Mouse (Mus musculus): Measurements from ENCODE around the gene Trp53.
"Not testable (repeated sequence)": the region's sequence is repeated elsewhere in the genome, so short reads cannot be mapped to it uniquely, and the experiment has no call there.

The Trp53 gene

DNA sequence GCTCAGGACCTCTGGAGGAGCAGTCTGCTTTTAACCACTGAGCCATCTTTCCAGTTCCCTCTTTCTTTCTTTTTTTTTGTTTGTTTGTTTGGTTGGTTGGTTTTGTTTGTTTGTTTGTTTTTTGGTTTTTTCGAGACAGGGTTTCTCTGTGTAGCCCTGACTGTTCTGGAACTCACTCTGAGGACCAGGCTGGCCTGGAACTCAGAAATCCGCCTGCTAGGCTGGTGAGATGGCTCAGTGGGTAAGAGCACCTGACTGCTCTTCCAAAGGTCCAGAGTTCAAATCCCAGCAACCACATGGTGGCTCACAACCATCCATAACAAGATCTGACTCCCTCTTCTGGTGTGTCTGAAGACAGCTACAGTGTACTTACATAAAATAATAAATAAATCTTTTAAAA, 44.2 kb downstream of the Trp53 start:
- DNase-seq (ENCODE audit: low spot score): not testable (repeated sequence)

DNA sequence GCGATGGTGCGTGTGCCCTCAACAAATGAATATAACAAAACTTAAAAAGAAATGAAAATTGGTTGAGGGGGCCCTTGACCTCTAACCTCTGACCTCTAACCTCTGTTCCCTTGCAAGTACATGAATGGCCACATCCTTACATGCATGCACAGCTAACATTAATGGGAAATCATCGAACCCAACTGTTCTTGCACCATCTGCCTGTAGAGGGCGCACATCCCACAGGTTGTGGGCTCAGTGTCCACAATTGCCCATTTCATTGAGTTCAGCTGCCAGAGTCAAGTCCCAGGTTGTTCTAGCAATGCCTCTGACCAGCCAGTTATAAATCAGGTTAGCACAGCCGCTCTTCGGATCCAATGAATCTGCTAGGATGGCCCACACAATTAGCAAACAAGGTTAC, 48.1 kb downstream of the Trp53 start:
- peak; percentile 83 for DNase-seq (ENCODE audit: low spot score)

DNA sequence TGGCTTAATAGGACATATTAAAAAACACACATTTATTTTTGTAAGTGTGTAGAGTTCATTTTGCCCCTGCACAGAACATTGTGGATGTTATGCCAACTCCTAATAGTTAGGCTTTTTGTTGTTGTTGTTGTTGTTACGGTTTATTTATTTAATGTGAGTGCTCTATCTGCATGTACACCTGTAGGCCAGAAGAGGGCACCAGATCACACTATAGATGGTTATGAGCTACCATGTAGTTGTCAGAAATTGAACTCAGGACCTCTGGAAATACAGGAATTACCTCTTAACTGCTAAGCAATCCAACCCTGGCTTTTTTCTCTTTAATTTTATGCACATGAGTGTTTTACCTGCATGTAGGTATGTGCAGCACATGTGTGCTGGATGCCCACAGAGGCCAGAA, 49.6 kb downstream of the Trp53 start:
- peak; percentile 28 for DNase-seq (ENCODE audit: low spot score)

DNA sequence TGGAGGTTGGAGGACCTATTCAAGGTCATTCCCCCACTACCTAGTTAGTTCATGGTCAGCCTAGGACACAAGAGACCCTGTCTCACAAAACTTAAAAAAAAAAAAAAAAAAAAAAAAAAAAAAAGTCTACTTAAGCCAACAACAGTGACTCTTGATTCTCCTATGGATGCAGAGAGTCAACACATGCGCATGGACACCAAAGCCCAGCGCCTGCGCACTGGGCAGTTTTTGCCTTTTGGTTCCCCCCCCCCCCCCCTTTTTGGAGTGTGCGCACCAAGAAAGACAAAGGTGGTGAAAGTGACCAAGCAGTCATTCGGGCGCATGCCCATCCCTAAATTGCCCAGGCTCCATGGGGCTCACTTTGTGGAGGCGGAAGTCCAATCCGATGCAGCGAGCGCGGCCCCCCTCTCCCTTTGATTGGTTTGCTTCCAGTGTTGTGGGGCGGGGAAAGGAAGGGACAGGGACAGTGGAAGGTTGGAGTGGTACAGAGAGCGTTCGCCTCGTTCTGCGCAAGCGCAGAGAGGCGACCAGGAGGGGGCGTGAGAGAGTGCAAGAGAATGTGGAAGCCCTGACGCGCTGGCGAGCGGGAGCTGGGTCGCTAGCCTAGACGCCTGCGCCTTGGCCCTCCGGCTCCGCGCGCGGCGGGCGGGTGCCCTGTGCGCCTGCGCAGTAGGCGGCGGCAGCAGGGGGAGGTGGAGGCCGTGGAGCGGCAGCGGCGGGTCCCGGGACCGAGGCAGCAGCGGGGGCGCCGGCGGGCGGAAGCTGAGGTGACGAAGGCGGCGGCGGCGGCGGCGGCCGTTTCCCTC, 52.3 kb downstream of the Trp53 start, which contains the start of gene Fxr2:
TSS of gene Fxr2 (plus strand) at position 707 of the 806 bp plus-strand sequence.
- DNase-seq (ENCODE audit: low spot score): peak; percentile 98

DNA sequence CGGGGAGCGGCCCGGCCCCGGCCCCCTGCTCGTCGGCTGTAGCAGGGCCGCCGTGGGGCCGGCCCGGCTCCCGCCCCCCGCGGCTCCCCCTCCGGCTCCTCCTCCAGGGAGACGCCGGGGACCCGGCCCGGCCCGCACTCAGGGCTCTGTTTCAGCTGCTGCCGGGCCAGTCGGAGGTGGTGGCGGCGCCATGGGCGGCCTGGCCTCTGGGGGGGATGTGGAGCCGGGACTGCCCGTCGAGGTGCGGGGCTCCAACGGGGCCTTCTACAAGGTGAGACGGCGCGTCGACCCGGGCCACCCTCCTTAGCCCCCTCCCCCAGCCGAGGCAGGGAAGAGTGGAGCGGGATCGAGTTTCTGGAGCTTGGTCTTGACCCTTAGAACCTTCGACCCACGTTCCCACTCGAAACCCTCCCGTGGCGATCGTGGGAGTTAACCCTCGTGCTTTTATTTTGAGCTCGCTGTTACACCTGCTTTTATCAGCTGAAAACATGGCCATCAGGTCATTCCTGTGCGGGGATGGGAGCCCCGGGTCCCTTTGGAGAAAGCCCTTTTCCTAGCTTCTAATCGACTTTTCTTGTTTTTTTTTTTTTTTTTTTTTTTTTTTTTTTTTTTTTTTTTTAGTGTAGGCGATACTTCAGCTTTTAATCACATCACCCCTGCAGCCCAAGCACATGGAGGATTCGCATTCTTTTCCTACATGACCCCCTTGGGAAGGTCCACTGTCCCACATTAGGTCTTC, 53.1 kb downstream of the Trp53 start:
- DNase-seq (ENCODE audit: low spot score): peak; percentile 56

DNA sequence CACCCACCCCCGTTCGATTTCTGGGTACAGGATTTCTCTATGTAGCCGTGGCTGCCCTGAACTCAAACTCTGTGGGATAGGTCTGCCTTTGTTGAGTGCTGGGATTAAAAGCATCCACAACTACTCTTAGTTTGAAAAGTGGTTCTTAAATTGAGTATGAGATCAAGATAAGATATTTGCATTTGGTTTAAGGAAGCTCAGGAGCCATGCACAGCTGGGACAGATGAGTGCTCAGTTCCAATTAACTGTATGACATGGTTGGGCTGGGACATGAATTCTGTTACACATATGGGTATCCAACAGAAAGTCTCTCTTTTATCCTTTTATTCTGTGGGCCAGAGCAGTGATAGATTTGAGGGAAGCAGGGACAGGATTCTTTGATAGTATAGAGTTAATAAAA, 55.3 kb downstream of the Trp53 start:
- DNase-seq (ENCODE audit: low spot score): no peak

Data from MN1 (cell line).